Mouse (Mus musculus): ENCODE results near the gene Zrsr1.
A peak's percentile ranks its signal among the peaks of the same experiment; 100 is the strongest.

Zrsr1 gene

DNA sequence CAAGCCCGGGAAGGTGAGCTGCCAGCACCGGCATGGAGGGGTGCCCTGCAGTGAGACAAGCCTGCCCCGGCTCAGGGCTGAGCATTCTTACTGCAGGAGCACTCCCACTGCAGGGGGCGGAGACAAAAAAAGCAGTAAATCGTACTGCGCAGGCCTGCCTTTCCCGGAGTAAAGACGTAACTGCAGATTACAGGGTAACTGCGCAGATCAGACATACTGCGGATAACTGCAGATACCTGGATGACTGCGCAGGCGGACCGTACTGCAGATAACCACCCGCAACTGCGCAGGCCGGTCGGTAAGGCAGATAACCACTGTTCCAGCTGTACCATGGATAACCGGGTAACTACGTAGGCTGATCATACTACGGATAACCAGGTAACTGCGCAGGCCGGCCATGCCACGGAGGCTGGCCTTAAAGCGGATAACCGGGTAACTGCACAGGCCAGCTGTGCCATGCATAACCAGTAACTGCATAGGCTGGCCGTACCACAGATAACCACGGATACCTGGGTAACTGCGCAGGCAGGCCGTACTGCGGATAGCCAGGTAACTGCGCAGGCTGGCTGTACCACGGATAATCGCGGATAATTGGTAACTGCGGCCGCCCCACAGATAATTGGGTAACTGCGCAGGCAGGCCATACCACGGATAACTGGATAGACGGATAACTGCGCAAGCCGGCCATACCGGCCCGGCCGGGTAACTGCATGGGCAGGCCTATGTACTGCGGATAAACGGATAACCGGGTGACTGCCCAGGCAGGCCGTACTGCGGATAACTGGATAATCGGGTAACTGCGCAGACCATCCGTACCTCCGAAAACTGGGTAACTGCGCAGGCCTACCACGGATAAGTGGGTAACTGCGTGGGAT is at the start of gene Zrsr1:
TSS of gene Zrsr1 (plus strand) at position 171 of the 875 bp plus-strand sequence.
- peak; percentile 71 to 74 for DNase-seq (ENCODE audit: low spot score in 2 of 2)

DNA sequence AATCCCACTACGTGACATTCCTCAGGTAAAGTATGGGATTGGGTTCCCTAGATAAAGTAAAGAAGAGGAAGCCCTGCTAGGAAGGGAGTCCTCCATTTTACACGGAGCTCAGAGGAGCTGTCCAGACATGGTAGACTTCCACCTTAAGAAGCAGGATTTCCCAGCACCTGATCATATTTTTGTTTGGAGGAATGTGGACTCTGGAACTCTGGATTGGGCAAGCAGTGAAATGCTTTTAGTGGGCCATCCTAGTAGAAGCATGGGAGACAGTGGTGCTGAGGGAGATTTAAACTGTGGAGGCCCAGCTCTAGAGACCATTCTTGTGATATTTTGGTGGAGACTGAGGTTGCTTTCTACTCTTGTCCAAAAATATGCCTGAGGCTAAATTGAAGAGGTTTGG is 49.3 kb upstream of the Zrsr1 start:
- DNase-seq (ENCODE audit: low spot score in 2 of 2), result no peak

DNA sequence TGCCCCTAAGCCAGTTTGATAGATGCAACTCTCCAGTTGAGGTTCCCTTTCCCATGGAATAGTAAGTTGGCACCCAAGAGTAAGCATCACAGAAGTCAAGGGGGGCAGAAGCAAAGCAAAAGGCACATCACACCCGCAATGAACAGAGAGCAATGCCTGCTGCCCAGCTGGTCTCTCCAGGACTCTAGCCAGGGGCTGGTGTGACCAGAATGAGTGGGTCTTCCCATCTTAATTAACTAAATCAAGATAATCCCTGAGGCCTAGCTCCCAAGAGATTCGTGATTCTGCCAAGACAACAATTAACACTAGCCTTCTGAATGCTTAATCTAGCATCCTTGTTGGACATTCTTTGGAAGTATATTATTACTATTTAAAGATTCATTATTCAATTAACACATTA is 48.2 kb upstream of the Zrsr1 start:
- no peak for DNase-seq (ENCODE audit: low spot score in 2 of 2)

DNA sequence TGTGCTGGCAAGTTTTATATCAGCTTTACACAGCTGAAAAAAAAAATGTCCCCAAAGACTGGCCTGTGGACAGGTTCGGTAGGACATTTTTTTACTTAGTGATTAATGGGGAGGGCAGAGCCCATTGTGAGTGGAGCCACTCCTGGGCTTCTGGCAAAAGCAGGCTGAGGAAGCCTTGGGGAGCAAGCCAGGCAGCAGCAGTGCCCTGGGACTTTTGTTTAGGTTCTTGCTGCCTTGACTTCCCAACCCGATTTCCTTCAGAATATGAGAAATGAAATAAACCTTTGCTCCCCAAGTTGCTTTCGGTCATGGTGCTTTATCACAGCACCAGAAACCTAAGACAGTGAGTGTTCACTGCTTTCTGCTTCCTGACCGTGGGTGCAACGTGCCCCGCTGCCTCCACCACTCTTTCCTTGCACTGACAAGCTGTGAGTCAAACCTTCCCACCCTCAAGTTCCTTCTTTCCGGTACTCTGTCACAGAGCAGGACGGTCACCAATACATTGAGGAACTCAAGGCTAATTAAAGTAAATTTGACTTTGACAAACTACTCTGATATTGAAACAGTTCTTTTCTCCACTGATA is 43.1 kb upstream of the Zrsr1 start:
- DNase-seq (ENCODE audit: low spot score in 2 of 2), result no peak

DNA sequence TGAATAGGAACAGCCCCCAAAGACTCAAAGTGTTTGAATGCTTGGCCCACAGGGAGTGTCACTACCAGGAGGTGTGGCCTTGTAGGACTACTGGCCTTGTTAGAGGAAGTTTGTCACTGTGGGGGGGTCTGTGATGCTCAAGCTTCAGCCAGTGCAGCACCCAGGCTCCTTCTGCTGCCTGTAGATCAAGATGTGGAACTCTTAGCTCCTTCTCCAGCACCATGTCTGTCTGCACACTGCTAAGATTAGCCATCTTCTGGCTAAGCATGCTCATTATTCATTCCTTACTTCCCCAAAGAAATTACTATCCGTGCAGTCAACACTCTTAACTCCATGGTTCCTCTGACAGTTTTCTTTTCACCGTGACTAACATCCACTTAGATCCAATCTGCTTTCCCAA is 41.7 kb upstream of the Zrsr1 start:
- DNase-seq (ENCODE audit: low spot score in 2 of 2), result no peak

DNA sequence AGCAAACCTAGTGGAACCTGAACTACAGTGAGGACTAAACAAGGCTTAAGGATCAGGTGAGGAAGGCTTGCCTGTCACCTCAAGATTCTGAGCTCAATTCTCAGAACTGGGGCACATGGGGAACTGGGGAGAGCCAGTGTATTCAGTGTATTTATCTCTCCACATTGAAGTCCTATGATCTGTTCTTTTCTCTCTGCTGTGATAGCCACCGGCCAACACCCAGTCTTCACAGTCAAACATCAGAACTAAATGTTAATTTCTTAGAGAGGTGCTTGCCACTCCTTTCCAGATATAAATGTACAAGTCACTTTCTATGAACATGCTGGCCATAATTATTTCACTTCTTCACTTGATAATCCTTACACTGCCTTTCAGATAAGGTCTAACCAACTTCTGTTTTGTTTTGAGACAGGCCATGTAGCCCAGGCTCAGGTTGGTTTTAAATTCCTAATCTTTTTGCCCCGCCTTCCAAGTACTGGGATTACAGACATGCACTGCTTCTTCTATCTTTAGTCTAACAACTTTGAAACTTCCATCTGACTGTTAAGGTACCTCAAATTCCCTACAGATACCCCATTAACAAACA is 40.4 kb upstream of the Zrsr1 start:
- no peak for DNase-seq (ENCODE audit: low spot score in 2 of 2)

DNA sequence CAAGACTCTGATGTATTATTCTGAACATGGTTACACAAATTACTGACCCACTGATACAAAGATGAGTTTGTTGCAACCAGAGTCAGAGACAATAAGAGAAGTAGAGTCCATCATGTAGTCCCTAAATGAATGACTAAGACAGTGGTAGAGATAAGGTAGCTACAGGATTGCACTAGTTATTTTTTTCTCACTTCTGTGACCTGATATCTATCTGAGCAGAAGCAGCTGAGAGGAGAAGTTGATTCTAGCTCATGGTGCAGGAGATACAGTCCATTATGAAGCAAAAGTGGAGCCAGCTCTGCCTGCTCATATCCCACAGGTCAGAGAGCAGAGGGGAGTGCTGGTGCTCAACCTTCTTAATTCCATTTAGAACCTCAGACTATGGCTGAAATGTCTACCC is 39.6 kb upstream of the Zrsr1 start:
- DNase-seq (ENCODE audit: low spot score in 2 of 2), result no peak

DNA sequence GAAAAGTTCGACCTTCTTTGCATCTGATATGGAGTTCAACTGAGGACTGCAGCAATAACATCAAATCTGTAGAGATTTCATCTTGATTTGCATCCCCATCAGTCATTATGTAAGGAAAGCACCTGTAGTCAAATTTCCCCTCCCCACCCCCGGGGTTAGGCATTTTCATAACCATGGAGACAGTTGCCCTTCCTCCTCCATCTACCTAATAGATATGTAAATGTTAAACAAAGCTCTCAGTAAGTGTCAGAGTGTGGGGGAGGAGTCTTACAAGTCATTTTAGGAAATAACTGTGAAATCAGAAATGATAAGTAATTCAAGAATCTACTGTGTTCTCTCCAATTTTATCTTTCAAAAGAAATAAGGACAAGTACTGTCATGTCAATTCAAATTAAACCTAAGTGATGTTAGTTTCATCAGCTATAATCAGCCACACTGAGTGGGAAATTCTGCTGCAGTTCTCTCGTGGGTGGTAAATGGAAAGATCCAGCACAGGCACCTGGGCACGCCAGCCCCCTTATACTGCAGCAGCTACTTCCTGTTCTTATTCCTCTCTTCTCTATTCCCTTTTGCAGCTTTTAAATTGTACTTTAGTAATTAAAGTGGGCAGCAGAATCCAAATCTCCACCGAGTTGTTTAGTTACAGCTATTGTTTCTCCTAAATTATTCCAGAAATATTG is 35.2 kb upstream of the Zrsr1 start:
- DNase-seq (ENCODE audit: low spot score in 2 of 2), result peak; percentile 44

DNA sequence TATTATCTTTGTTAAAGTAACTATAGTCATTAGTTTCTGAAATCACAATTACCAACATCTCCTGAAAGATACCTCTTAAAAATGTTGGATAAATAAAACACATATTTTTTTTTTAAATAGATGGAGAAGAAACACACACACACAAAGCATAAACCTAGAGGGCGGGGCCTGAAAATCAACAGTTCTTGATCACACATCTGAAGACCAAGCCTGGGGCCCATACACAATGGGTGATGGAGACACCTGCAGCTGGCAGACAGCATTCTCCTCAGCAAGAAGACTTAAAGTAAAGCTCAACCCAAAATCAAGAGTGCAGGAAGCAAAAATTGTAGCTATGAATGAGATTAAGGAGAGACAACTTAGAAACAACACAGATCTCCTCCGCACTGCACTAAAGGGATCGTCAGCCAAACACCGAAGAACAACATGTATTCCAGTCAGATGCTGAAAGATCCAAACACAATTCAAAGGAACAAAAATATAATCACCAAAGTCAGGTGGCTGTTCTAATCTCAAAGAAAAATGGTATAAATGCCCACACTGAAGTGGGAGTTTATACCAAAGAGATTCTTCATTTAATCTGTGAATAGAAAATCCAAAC is 34.0 kb upstream of the Zrsr1 start:
- no peak for DNase-seq (ENCODE audit: low spot score in 2 of 2)

DNA sequence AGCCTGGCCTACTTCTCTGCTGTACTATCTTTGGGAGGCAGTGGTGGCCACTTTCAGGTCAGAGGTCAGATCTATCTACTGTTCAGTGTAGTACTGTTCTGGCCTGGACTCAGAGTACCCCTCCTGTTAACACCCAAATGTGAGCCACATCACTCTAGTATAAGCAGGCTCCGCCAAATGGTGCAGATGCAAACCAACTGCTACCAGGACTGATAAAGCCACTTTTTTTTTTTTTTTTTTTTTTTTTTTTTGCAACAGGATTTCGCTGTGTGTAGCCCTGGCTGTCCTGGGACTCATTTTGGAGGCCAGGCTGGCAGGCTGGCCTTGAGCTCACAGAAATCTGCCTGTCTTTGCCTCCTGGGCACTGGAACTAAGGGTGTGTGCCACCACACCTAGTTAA is 32.8 kb upstream of the Zrsr1 start:
- no peak for DNase-seq (ENCODE audit: low spot score in 2 of 2)

DNA sequence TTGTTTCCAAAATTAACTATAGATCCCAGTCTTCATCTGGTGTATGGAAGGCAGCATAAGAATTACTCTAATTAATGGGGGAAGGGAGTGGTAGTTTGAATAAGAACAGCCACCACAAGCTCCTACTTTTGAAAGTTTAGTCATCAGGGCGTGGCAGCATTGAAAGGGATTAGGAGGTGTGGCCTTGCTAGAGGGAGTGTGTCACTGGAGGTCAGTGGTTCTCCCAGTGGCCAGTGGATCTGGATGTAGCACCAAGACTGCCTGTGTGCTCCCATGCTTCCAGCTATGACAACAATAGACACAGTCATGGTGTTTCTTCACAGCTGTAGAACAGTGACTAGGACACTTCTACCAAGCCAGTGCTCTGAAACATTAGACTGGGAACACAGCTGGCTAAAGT is 22.7 kb upstream of the Zrsr1 start:
- DNase-seq (ENCODE audit: low spot score in 2 of 2), result no peak

DNA sequence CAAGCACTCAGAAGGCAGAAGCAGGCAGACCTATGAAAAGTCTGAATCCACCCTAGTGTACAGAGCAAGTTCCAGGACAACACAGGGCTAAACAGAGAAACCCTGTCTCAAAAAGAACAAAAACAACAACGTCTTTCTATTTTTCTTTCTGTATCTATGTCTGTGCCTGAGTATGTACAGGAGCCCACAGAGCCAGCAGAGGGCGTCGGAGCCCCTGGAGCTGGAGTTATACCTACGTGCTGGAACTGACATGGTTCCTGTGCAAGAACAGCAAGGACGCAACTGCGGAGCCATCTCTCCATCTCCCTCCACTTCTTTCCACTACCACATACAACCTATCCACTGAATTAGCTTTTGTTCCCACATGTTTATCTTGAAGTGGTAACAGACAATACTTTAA is 21.7 kb upstream of the Zrsr1 start:
- DNase-seq (ENCODE audit: low spot score in 2 of 2), result no peak

DNA sequence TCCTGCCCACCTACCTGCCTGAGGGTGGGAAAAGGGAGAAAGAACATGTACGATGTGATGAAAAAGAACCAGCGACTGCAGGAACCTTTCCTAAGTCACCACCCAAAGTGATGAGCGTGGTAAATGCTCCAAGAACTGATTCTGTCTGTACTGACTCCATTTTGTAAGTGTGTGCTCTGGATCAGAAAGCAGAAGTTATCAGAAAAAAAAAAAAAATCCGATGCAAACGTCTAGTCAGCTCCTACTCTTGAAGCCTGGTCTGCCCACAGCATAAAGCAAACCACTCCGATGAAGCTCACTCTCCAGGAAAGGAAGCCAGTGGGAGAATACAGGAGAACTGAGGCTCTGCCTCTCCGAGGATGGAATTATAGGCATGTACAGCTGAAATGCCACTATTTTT is 19.1 kb upstream of the Zrsr1 start:
- no peak for DNase-seq (ENCODE audit: low spot score in 2 of 2)

DNA sequence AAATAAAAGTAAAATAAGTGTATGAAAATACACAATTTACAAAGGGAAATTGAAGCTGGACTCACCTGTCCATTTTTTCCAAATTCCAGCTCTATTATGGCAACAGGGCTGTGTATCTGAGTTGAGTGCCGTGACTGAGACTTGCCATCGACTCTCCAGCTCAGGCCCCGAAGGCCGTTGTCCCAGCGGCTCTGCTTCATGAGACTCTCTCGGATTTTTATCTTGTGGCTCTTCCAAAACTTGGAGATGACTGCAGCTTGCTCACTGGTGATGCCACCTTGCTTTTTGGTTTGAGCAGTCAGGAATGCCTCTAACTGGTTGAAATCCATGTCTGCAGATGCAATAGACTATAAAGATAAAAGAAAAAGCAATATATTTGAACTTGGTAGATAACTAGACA is 15.5 kb upstream of the Zrsr1 start:
- no peak for DNase-seq (ENCODE audit: low spot score in 2 of 2)

DNA sequence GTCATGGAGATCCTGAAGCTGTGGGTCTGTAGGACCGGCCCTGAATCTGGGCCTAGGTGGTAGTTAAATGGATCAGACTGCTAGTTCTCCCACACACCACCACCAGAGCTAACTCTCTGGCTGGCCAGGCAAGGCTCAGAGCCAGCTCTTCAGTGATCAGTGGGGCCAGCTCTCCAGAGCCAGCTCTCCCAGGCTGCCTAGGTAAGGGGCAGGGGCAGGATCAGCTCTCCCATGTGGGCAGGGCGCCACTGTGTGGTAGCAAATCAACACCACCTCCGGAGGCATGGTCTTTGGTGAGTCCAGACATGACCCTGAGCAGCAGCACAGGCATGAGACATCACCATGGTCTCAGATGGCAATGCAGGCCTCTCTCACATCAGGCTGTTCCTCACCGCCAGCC is 15.0 kb upstream of the Zrsr1 start:
- no peak for DNase-seq (ENCODE audit: low spot score in 2 of 2)

DNA sequence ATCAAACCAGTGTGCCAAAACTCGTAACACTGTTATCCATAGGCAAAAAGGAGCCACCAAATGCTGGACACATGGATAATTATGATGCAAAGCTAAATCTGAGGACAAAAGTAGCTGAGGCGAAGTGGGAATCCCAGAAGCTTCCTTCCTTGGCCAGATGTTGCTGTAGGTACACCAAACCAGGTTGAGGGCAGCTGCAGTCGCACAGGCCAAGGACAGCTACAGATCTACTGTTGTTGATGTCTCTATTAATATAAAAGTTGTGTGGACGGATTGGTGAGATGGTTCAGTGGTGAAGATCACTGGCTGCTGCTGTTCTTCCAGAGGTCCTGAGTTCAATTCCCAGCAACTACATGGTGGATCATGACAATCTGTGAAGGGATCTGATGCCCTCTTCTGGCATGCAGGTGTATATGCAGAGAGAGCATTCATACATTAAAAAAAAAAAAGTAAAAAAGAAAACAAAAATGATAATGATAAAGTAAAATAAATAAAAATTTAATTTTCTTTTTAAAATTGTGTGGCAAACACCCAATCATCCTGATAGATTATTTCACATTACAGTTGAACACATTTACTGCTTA is 13.9 kb upstream of the Zrsr1 start:
- DNase-seq (ENCODE audit: low spot score in 2 of 2), result no peak

DNA sequence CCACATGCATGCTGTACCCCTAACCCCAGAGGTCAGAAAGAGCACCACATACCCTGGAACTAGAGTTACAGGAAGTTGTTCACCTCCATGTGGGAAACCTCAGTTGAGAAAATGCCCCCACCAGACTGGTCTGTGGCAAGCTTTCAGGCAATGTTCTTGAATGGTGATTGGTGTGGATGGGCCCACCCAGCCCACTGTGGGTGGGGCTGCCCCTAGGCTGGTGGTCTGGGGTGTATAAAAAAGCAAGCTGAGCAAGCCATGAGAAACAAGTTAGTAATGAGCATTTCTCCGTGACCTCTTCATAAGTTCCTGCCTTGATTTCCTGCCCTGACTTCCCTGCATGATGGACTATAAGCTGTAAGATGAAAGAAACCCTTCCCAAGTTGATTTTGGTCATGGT is 9.7 kb upstream of the Zrsr1 start:
- no peak for DNase-seq (ENCODE audit: low spot score in 2 of 2)

DNA sequence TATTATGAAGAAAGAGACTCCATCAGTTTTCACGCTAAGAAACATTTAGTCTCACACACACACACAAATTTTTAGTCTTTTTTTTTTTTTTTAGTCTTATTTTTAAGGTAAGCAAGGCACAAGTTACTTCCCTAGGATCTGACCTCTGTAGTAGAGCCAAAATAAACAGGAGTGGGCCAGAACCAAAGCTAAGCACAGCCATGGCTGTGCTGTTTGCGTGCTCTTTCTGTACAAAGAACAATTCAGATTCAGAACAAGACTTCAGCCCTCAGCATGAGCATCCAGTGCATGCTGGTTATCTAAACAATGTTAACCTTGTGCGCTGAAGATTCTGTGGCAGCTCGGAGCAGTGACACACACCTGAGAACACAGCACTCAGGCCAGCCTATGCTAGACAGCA is 7.4 kb upstream of the Zrsr1 start:
- DNase-seq (ENCODE audit: low spot score in 2 of 2), result no peak

DNA sequence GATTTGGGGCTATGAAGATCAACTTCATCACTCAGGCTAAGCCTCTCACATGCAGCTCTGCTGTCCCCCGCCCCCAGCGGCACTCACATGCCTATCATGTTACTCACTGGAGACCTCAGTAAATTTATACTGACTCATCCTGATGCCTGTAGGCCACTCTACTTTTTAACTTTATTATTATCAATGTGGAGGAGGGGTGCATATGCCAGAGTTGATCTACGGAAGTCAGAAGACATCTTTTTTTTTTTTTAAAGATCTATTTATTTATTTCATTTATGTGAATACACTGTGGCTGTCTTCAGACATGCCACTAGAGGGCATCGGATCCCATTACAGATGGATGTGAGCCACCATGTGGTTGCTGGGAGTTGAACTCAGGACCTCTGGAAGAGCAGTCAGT is 6.3 kb upstream of the Zrsr1 start:
- DNase-seq (ENCODE audit: low spot score in 2 of 2), result no peak

DNA sequence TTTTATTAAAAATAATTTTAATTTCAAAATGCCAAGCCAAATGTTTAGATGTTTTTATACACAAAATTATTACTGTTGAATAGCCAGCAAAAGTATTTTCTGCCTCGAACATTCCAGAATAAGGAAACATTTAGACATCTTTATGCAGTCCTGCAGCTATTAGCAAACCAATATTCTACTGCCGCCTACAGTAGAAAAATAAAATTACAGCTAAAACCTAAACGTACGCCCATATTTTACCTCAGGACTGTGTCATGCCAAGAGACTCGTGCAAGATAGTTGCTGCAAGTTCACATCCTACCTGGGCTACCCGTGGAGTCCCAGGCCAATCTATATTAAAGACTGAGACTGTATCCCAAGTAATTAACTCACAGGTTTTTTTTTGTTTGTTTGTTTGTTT is 2.3 kb upstream of the Zrsr1 start:
- DNase-seq (ENCODE audit: low spot score in 2 of 2), result no peak

DNA sequence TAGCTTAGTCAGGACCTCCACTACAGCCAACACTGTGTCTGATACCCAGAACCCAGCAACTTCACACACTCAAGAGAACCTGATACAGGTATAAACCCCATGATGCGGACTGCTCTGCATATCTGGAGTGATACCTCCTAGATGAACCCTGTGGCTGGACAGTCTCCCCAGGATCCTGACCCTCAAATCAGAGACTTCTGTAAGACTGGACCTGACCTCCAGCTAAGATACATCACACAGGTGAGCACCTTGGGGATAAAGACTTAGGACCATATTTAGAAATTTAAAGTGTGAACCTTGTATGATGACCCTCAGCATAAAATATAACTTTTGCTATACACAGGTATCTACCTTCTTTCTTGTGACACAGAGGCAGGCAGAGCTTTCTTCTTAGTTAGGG is 1.3 kb upstream of the Zrsr1 start:
- DNase-seq (ENCODE audit: low spot score in 2 of 2), result no peak
